Mouse (Mus musculus): ENCODE data around the gene Rps6kb1. TPM values are rescaled to one million over a fixed set of nuclear protein-coding genes. Genes with fewer than 3 reads are reported as not detected.
A peak's percentile ranks its signal among the peaks of the same experiment; 100 is the strongest.

Rps6kb1 gene
- polyA plus RNA-seq, 1 experiment from 2014 or later: 35.9 TPM

MicroRNAs encoded within 50 kb of the gene (microRNA counts, 519-probe panel; counts per million panel counts)
- microRNA mmu-miR-21: 5,566 counts per million, percentile 89 among the panel's probes with 10 or more counts

Small RNA genes lying within 50 kb of the gene (microRNA-seq; reads per million reads assigned to microRNA genes)
- gene Mir21a: 32,463 reads per million, percentile 98 among the genes with 10 or more reads in this experiment

Other genes starting within 250 kb of the Rps6kb1 start
- 4.4 and 4.5 TPM in 2 replicates for gene Med13, start 187.2 kb downstream of the Rps6kb1 start, polyA plus RNA-seq (2016; fragmentation: Nextera tagmentation; extraction: Ambion mirVana)
- 18.9 and 21.2 TPM in 2 replicates for gene Rnft1, start 60.1 kb downstream of the Rps6kb1 start, polyA plus RNA-seq (2016; fragmentation: Nextera tagmentation; extraction: Ambion mirVana)
- 13.7 and 14.8 TPM in 2 replicates for gene Tubd1, start 186 bp upstream of the Rps6kb1 start, polyA plus RNA-seq (2016; fragmentation: Nextera tagmentation; extraction: Ambion mirVana)
- gene Vmp1, start 139.0 kb upstream of the Rps6kb1 start, polyA plus RNA-seq (2016; fragmentation: Nextera tagmentation; extraction: Ambion mirVana): 102 and 110 TPM in 2 replicates
- gene Ptrh2, start 139.2 kb upstream of the Rps6kb1 start, polyA plus RNA-seq (2016; fragmentation: Nextera tagmentation; extraction: Ambion mirVana): 26.1 and 26.8 TPM in 2 replicates
- 133 and 135 TPM in 2 replicates for gene Cltc, start 212.8 kb upstream of the Rps6kb1 start, polyA plus RNA-seq (2016; fragmentation: Nextera tagmentation; extraction: Ambion mirVana)

Measured in liver, embryonic 12.5 days (tissue).